ENCODE assay signal across 24 mouse cellular contexts in genomic region chr6:109948491-109948890, GRCm38 (mm10).
A peak's percentile ranks its signal among the peaks of the same experiment; 100 is the strongest.
DNase-seq lines count a peak whose midpoint lies in the region; ATAC-seq lines count a peak whose summit lies in the region.
"Had no signal": no experiment of that assay in that cellular context is flagged by ENCODE, and none has a peak within 500 bp of the region (broad histone marks: within the 10 kb centered on the region; RNA-seq: fewer than 3 reads in every experiment).

No protein-coding gene starts in this region.

- no peaks in the 10 kb centered on the region for H3K36me3 ChIP-seq in forebrain, embryonic 16.5 days (ENCODE audit: control insufficient read depth, insufficient read depth)
- H3K36me3 ChIP-seq in forebrain, embryonic 12.5 days (replicated peaks), result no peaks in the 10 kb centered on the region
- no peaks in the 10 kb centered on the region for H3K36me3 ChIP-seq in midbrain, embryonic 14.5 days (ENCODE audit: control insufficient read depth, insufficient read depth, low read length)
- H3K36me3 ChIP-seq: embryonic facial prominence, embryonic 10.5 days; forebrain, embryonic 15.5 days; G1E; heart, embryonic 15.5 days had no signal

- peak; percentile 47 for ATAC-seq in forebrain, embryonic 16.5 days
- ATAC-seq in forebrain, embryonic 12.5 days (ENCODE audit: low FRiP score), result no peak
- ATAC-seq in midbrain, embryonic 14.5 days (ENCODE audit: low FRiP score, low TSS enrichment), result peak; percentile 40; the same call in 1 of the 2 replicates
- no peak for ATAC-seq in megakaryocyte, adult 5-6 weeks (ENCODE audit: poor library complexity, severe bottlenecking)
- ATAC-seq: CD4-positive, CD25-positive, alpha-beta regulatory T cell, adult 4 months; forebrain, embryonic 15.5 days; hindbrain, embryonic 16.5 days had no signal

- no peaks in the 10 kb centered on the region for H3K4me1 ChIP-seq in forebrain, embryonic 16.5 days (replicated peaks; ENCODE audit: control insufficient read depth, insufficient read depth, low read length)
- no peaks in the 10 kb centered on the region for H3K4me1 ChIP-seq in forebrain, embryonic 12.5 days
- H3K4me1 ChIP-seq in midbrain, embryonic 14.5 days (ENCODE audit: control insufficient read depth, insufficient read depth, low read length), result peaks cover 13% of the 10 kb centered on the region; the same call in 1 of the 2 replicates
- H3K4me1 ChIP-seq: embryonic facial prominence, embryonic 10.5 days; forebrain, embryonic 15.5 days; heart, embryonic 15.5 days had no signal

- H3K9ac ChIP-seq in forebrain, embryonic 16.5 days (replicated peaks; ENCODE audit: low read depth, low read length), result no peak overlapping the region
- no peak overlapping the region for H3K9ac ChIP-seq in forebrain, embryonic 12.5 days
- H3K9ac ChIP-seq in midbrain, embryonic 14.5 days (replicated peaks; ENCODE audit: low read length), result no peak overlapping the region
- H3K9ac ChIP-seq: forebrain, embryonic 15.5 days; heart, embryonic 15.5 days had no signal

- no peak overlapping the region for H3K27ac ChIP-seq in forebrain, embryonic 16.5 days (ENCODE audit: low read length)
- no peak overlapping the region for H3K27ac ChIP-seq in forebrain, embryonic 12.5 days
- H3K27ac ChIP-seq in midbrain, embryonic 14.5 days (replicated peaks; ENCODE audit: low read depth, low read length), result peak overlapping the region; percentile 28; the same call in 1 of the 2 replicates
- H3K27ac ChIP-seq: embryonic facial prominence, embryonic 10.5 days; forebrain, embryonic 15.5 days; heart, adult 2 months; heart, embryonic 15.5 days had no signal

- H3K27me3 ChIP-seq in forebrain, embryonic 16.5 days (replicated peaks; ENCODE audit: control insufficient read depth, insufficient read depth, low read length), result no peaks in the 10 kb centered on the region
- H3K27me3 ChIP-seq in forebrain, embryonic 12.5 days, result no peaks in the 10 kb centered on the region
- no peaks in the 10 kb centered on the region for H3K27me3 ChIP-seq in midbrain, embryonic 14.5 days (ENCODE audit: control insufficient read depth, insufficient read depth, low read length)
- H3K27me3 ChIP-seq: forebrain, embryonic 15.5 days; heart, embryonic 15.5 days had no signal

- no peak overlapping the region for H3K4me2 ChIP-seq in forebrain, embryonic 16.5 days (ENCODE audit: low read length)
- H3K4me2 ChIP-seq in forebrain, embryonic 12.5 days, result no peak overlapping the region
- H3K4me2 ChIP-seq in midbrain, embryonic 14.5 days (ENCODE audit: low read length), result no peak overlapping the region
- H3K4me2 ChIP-seq: forebrain, embryonic 15.5 days; heart, embryonic 11.5 days; heart, embryonic 15.5 days had no signal

- DNase-seq in layer of hippocampus, postnatal 14 days (ENCODE audit: low spot score in 2 of 2), result peak; percentile 13 to 57
- DNase-seq in layer of hippocampus, postnatal 25 days (ENCODE audit: extremely low spot score in 1 of 2, low spot score in 1 of 2), result no peak
- DNase-seq in brain, adult 2 months (ENCODE audit: low read depth, low spot score), result peak; percentile 10
- DNase-seq in midbrain, embryonic 14.5 days, result peak; percentile 54
- no peak for DNase-seq in c-Kit-positive CD71-positive TER-119-positive erythroid progenitor cells, embryonic 14.5 days (ENCODE audit: low spot score)
- DNase-seq: adrenal gland, adult 8-10 months; adrenal gland, postnatal 36 days; B cell, adult 2 months; cerebellum, adult 18-20 months; cerebellum, adult 9-11 months; cerebellum, postnatal 36 days; gastrocnemius, postnatal 14 days; heart, adult 2 months; heart, postnatal 14 days had no signal

- H3K4me3 ChIP-seq in forebrain, embryonic 16.5 days (replicated peaks; ENCODE audit: low read length), result no peak overlapping the region
- no peak overlapping the region for H3K4me3 ChIP-seq in forebrain, embryonic 12.5 days (replicated peaks)
- H3K4me3 ChIP-seq in midbrain, embryonic 14.5 days (replicated peaks; ENCODE audit: low read depth, low read length), result no peak overlapping the region
- H3K4me3 ChIP-seq: embryonic facial prominence, embryonic 10.5 days; forebrain, embryonic 15.5 days; heart, adult 2 months; heart, embryonic 15.5 days had no signal

- no peaks in the 10 kb centered on the region for H3K9me3 ChIP-seq in forebrain, embryonic 16.5 days (ENCODE audit: control insufficient read depth, low read length)
- H3K9me3 ChIP-seq in forebrain, embryonic 12.5 days, result no peaks in the 10 kb centered on the region
- H3K9me3 ChIP-seq in midbrain, embryonic 14.5 days (ENCODE audit: control insufficient read depth, low read length), result no peaks in the 10 kb centered on the region
- H3K9me3 ChIP-seq: embryonic facial prominence, embryonic 10.5 days; forebrain, embryonic 15.5 days; G1E; heart, embryonic 15.5 days had no signal

Comparison
In these comparisons a context has a peak if more than half of its experiments do, and no peak if none do; other contexts are left out.
1. ATAC-seq: peak in forebrain, embryonic 16.5 days (single experiment) and midbrain, embryonic 14.5 days (single experiment); none in forebrain, embryonic 12.5 days (single experiment) and megakaryocyte, adult 5-6 weeks (single experiment).
2. DNase-seq: peak in layer of hippocampus, postnatal 14 days (2 of 2), brain, adult 2 months (single experiment) and midbrain, embryonic 14.5 days (single experiment); none in layer of hippocampus, postnatal 25 days (0 of 2) and c-Kit-positive CD71-positive TER-119-positive erythroid progenitor cells, embryonic 14.5 days (single experiment).